ENCODE assay signal across 8 mouse cellular contexts in genomic region chr14:46831837-46832333, GRCm38 (mm10). TPM values are rescaled to one million over a fixed set of nuclear protein-coding genes. Genes with fewer than 3 reads are reported as not detected.
DNase-seq lines count a peak whose midpoint lies in the region; ATAC-seq lines count a peak whose summit lies in the region.

Gene Cgrrf1 (plus strand): TSS chr14:46832125.

- peak; percentile 97 for ATAC-seq in inflammation-experienced regulatory T-cells, adult 6 months
- peak; percentile 98 for ATAC-seq in megakaryocyte-erythroid progenitor cell, adult 5-6 weeks (replicated peaks; ENCODE audit: low FRiP score, low TSS enrichment, poor library complexity, severe bottlenecking)

- peak; percentile 98 to 99 for DNase-seq in adrenal gland, adult (ENCODE audit: inconsistent age in 2 of 2, low spot score in 1 of 2)
- peak; percentile 99 for DNase-seq in embryo, embryonic 10.5 days (ENCODE audit: low spot score)
- peak; percentile 97 for DNase-seq in gastrocnemius, postnatal 14 days
- peak; percentile 87 to 97 for DNase-seq in left cerebral cortex, postnatal 10 days (ENCODE audit: extremely low spot score in 1 of 2, low spot score in 2 of 2)
- peak; percentile 92 for DNase-seq in right cerebral cortex, postnatal 25 days
- DNase-seq in urinary bladder, postnatal 4 days (ENCODE audit: low spot score in 2 of 2): peak; percentile 90 to 93

- intact Hi-C loops in gastrocnemius, postnatal 14 days (cut with DNase I; ENCODE audit: low total_unique reads): no loop called here
- intact Hi-C loops in left cerebral cortex, postnatal 10 days (cut with DNase I): no loop called here

RNA-seq across cellular contexts. Expression of gene Cgrrf1, which starts in this region (rescaled TPM):
- 10 to 100 TPM; 38.2 to 39.0 TPM for total RNA-seq in gastrocnemius, postnatal 14 days (2021)
- polyA plus RNA-seq in inflammation-experienced regulatory T-cells, adult 6 months (2017; shearing (Covaris generic)): 10 to 100 TPM in 2 of 3 experiments, 1 to 10 TPM in 1; 8.2 to 12.2 (median 11.3) TPM
- 10 to 100 TPM; 11.5 to 13.9 TPM for total RNA-seq in left cerebral cortex, postnatal 10 days (2021)
- total RNA-seq in megakaryocyte-erythroid progenitor cell, adult 5-6 weeks (2014; fragmentation: Nextera tagmentation): 21.1 and 21.5 TPM in 2 replicates
- total RNA-seq in megakaryocyte-erythroid progenitor cell, adult 5-6 weeks (2017): 7.8 and 18.8 TPM in 2 replicates

Comparison
In these comparisons a context has a peak if more than half of its experiments do, and no peak if none do; other contexts are left out.
1. Peak in every context shown above with its lines: DNase-seq and ATAC-seq.